Mouse (Mus musculus): ENCODE results near the gene Myh6. TPM values are rescaled to one million over a fixed set of nuclear protein-coding genes. Genes with fewer than 3 reads are reported as not detected.
"Not testable (repeated sequence)": the region's sequence is repeated elsewhere in the genome, so short reads cannot be mapped to it uniquely, and the experiment has no call there.

Gene Myh6
- total RNA-seq, 2 experiments from 2014 or later: 112 to 118 TPM

- DNase-seq (ENCODE audit: low spot score in 2 of 2): not testable (repeated sequence)
Observed at GRCm38 (mm10) chr14:54959853-54960613, 6.7 kb downstream of the Myh6 start.

- no peak for DNase-seq (ENCODE audit: low spot score in 2 of 2)
Observed at GRCm38 (mm10) chr14:54959197-54959596, 7.5 kb downstream of the Myh6 start.

DNA sequence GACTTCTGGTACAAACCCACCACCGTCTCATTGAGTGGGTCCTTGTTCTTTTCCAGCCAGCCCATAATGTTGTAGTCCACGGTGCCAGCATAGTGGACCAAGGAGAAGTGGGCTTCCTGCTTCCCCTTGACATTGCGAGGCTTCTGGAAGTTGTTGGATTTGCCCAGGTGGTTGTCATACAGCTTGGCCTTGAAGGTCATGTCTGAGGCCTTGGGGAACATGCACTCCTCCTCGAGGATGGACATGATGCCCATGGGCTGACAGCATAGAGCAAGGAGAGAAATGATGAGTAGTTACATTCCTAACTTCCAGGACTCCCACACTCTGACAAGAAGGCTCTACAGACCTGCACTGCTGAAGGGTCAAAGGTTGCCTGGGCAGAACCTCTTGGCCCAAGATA lies 8.2 kb downstream of the Myh6 start:
- DNase-seq (ENCODE audit: low spot score in 2 of 2): no peak

- no peak for DNase-seq (ENCODE audit: low spot score in 2 of 2)
Observed at GRCm38 (mm10) chr14:54956533-54956932, 10.2 kb downstream of the Myh6 start.

DNA sequence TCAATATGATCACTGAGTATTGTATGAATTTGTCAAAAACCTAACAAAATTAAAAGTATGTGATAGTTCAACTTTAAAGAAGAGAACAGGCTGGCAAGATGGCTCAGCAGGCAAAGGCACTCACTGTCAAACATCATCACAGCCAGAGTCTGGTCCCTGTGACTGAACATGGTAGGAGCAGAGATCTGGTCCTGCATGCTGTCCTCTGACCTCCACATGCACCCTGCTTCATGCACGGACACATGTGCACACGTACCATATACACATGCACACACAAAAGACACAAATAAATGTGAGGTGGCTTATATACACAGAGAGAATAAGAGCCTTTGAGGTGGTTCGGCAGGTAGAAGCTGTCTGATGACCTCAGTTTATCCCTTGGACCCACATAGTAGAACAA lies 11.2 kb downstream of the Myh6 start:
- no peak for DNase-seq (ENCODE audit: low spot score in 2 of 2)

DNA sequence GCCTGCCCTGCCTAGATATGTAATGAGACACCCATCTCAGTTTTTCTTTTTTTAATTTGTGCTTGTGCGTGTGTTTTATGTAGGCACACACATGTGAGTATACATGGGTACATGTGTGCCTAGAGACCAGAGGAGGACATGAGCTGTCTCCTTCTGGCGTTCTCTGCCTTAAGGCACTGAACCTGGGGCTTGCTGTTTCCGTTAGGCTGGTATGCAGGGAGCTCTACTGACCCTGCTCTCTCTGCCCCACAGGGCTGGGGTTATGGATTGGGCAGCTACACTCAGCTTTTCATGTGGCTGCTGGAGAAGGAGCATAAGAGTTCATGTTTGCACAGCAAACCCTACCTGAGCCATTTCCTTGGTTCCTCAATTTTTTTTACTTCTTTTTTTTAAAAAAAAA lies 12.3 kb downstream of the Myh6 start:
- no peak for DNase-seq (ENCODE audit: low spot score in 2 of 2)

GRCm38 (mm10) chr14:54953664-54954206 lies 13.0 kb downstream of the Myh6 start:
- no peak for DNase-seq (ENCODE audit: low spot score in 2 of 2)

DNA sequence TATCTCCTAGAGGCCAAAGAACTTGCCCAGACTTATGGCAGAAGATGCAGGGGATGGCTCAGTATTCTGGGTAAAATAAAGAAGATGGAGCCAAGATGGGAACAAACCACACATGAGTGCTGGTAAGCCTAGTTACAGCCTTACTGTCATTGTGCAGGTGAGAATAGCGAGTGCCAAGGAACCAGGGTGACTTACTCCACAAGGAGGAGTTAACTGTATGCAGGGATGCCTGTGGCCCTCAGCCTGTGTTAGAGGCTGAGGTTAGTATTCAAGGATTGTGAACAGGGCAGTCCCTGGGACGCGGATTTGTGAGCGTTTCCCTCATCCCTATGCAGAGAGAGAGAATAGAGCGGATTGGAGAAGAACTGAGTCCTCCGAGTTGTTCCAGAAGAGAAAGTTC lies 15.1 kb downstream of the Myh6 start:
- no peak for DNase-seq (ENCODE audit: low spot score in 2 of 2)

DNA sequence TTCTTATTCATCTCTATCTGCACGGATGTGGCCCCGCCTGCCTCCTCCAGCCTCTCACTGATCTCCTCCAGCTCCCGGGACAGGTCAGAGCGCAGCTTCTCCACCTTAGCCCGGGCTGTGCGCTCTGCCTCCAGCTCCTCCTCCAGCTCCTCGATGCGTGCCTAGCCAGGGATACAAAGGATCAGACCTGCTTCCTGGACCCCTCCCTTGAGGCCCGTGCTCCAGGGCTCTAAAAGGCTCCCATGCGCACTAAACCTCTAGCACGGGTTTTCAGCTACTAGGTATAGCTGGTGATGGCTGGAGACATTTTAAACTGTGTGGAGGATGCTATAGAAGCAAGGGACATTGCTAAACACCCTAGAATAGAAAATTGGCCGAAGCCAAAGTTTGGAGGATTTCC lies 16.2 kb downstream of the Myh6 start:
- no peak for DNase-seq (ENCODE audit: low spot score in 2 of 2)

DNA sequence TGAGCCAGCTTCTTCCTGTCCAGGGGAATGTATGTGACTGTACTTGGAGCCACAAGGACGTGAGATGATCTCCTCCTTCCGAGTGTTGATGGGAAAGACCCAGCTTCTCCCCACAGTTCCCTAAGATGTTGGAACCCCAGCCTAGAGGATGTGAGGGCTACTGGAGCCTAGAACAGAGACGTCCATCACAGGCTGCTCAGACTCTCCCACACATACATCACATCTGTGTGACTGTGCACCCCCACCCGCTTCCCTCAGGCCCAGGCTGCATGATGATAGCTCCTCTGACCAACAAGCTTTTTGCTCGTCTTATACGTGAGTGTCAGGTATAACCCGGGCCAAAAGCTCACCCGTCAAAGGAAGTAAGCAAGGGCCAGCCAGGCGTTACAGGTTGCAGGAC lies 17.9 kb downstream of the Myh6 start:
- DNase-seq (ENCODE audit: low spot score in 2 of 2): no peak

GRCm38 (mm10) chr14:54947008-54947407 lies 19.7 kb downstream of the Myh6 start:
- DNase-seq (ENCODE audit: low spot score in 2 of 2): not testable (repeated sequence)

DNA sequence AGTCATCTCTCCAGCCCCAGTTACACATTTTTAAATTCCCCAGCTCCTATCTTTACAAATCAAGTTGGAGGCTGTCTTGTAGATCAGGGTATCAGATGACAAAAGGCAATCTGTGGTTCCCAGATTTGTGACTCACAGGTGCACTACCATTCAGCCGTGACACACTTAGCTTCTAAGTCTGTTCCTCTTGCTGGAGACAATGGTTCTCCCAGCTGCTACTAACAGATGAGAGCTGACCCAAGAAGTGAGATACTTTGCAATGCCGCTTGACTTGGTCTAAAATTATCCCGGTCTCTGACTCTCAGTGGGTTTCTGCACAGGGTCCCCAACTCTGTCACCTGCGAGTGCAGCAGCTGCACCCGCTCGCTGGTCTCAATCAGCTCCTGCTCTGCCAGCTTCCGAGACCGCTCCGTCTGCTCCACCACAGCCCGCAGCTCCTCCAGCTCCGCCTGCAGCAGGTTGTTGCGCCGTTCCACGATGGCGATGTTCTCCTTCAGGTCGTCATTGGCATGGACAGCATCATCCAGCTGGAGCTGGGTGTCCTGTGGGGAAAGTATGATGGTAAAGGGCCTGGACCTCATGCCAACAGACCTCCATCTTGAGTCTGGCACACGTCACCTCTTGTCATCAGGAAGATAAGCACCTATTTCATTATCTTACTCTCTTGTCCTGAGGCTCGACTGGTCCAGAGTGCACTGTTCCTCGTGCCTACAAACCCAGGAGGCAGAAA lies 20.6 kb downstream of the Myh6 start:
- no peak for DNase-seq (ENCODE audit: low spot score in 2 of 2)

DNA sequence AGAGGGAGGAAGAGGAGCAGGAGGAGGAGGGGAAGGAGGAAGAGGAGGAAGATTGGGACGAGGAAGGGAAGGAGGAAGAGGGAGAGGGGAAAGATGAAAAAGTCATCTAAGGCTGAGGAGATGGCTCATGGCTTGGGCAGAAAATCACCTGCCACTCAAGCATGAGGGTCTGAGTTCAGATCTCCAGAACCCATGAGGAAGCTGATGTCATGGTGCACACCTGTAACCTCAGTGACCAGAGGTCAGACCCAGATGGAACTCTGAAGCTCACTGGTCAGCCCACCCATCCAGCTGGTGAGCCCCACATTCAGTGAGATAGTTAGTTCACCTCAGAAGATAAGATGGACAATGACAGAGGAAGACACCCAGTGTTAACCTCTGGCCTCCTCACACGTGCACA lies 21.8 kb downstream of the Myh6 start:
- no peak for DNase-seq (ENCODE audit: low spot score in 2 of 2)

DNA sequence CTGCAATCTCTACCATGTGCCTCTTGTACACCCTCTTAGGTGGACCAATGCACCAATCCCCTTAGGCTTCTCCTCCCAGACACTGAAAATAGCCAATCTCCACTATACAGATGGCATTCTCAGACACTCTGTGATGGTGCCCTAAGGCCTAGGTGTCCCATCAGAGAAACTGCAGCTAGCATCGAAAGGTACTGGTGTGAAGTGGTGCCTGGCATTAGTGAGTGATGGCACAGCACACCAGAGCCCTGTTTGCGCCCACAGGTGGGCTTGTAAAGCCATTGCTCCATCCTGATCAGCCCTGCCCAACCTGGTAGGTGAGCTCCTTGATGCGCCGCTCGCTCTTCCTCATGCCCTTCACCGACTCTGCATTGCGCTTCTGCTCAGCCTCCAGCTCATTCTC lies 22.8 kb downstream of the Myh6 start:
- DNase-seq (ENCODE audit: low spot score in 2 of 2): no peak

DNA sequence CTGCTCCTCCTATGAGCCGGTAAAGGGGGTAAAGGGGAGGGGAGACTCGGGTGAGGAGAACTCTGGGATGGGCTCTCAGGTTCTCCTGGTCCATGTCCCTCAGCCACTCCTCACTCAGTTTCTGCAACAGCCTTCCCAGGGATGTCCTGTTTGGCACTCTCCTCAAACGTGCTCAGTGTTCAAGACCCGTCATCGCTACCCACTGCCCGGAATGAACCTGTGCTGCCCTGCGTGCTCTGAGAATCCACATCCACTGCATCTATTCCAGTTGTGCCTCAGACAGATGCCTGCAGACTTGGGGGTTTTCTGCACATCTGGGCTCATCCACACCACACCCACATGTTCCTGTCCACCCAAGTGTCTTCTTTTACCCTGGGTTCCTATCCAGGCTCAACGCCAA lies 24.2 kb downstream of the Myh6 start:
- DNase-seq (ENCODE audit: low spot score in 2 of 2): no peak

DNA sequence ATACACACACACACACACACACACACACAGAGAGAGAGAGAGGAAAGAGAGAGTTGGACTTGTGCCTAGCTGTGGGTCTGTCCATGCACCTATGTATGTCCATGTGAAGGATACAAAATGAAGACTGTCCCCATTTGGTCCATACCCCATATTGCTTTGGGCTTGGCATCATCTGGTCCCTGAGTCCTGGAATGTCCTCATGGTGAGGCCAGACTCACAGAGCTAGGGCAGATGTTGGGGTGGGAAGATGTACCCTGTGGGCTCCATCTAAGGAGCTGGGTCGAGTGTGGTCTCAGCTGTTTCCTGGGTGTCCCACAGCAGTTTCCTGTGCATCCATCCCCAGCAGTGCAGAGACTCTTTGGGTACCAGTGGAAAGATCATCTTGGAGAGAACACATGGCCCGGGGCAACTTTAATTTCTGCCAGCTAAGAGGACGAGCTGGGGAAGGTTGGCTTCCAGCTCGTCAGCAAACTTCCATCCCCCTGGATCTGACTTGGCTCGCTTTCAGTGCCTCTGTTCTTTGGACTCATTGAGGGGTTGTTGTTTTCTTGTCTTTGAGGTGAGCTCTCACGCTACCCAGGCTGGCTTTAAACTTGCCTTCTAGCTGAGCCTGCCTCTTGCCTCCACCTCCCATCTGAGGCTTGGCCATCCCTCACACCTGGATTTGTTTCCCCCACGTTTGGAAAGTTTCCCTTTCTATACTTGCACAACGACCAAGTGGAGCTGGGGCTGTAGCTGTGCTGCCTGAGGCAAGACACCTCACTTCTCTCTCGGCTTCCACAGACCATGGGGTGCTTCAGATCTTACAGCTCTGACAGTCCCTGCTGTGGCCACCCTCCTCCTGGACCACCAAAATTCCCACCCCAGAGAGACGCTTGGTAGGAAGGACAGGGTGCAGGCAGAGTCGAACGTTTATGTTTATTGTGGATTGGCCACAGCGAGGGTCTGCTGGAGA lies 25.4 kb downstream of the Myh6 start:
- DNase-seq (ENCODE audit: low spot score in 2 of 2): no peak

- DNase-seq (ENCODE audit: low spot score in 2 of 2): no peak
Observed at GRCm38 (mm10) chr14:54940176-54940530, 26.6 kb downstream of the Myh6 start.

GRCm38 (mm10) chr14:54939434-54940175 lies 27.1 kb downstream of the Myh6 start:
- DNase-seq (ENCODE audit: low spot score in 2 of 2): no peak

GRCm38 (mm10) chr14:54938431-54939219 lies 28.1 kb downstream of the Myh6 start:
- no peak for DNase-seq (ENCODE audit: low spot score in 2 of 2)
